Mouse (Mus musculus) forebrain, embryonic 11.5 days (tissue): ENCODE results near the gene Gps1. TPM values are rescaled to one million over a fixed set of nuclear protein-coding genes. Genes with fewer than 3 reads are reported as not detected.

Source experiments
- ATAC-seq: fragments of 200-750 bp; cut with Nextera tagmentation; replicated peaks from 2 replicates; pipeline ENCODE4 v1.8.0; 2017; ENCODE audit warnings: moderate TSS enrichment; ENCODE audit not compliant: low FRiP score
- DNase-seq: peaks from one replicate; pipeline ENCODE4 v3.0.0-alpha.2; 2017; ENCODE audit warnings: low spot score
- H3K27ac ChIP-seq: fragments of 300-500 bp; sonication (generic); 2 replicates; pipeline ENCODE4 v1.5.1; 2014; ENCODE audit warnings: low read depth, low read length
- H3K27me3 ChIP-seq: fragments of 300-500 bp; sonication (generic); 2 replicates; pipeline ENCODE4 v1.6.1; 2014; ENCODE audit warnings: mild to moderate bottlenecking, low read length, mixed read lengths; ENCODE audit not compliant: control insufficient read depth, insufficient read depth
- H3K36me3 ChIP-seq: fragments of 300-500 bp; sonication (generic); 2 replicates; pipeline ENCODE4 v1.6.1; 2014; ENCODE audit warnings: mild to moderate bottlenecking, low read length, moderate library complexity, mixed read lengths; ENCODE audit not compliant: control insufficient read depth, insufficient read depth
- H3K4me1 ChIP-seq: fragments of 300-500 bp; sonication (generic); replicated peaks from 2 replicates; pipeline ENCODE4 v1.6.1; 2014; ENCODE audit warnings: low read length, mixed read lengths; ENCODE audit not compliant: control insufficient read depth, insufficient read depth
- H3K4me2 ChIP-seq: fragments of 300-500 bp; sonication (generic); 2 replicates; pipeline ENCODE4 v1.6.1; 2014; ENCODE audit warnings: low read depth, mild to moderate bottlenecking, low read length, moderate library complexity, mixed read lengths; ENCODE audit not compliant: severe bottlenecking
- H3K4me3 ChIP-seq: fragments of 300-500 bp; sonication (generic); 2 replicates; pipeline ENCODE4 v1.5.1; 2014; ENCODE audit warnings: low read depth, low read length
- H3K9ac ChIP-seq: fragments of 300-500 bp; sonication (generic); 2 replicates; pipeline ENCODE4 v1.6.1; 2014; ENCODE audit warnings: low read length
- H3K9me3 ChIP-seq: fragments of 300-500 bp; sonication (generic); 2 replicates; pipeline ENCODE4 v1.6.1; 2016; ENCODE audit warnings: low read length, mixed read lengths; ENCODE audit not compliant: control insufficient read depth
- WGBS: fragments of 180-500 bp; shearing (Covaris S2); extraction: QIAGEN DNeasy Blood & Tissue Kit; methylation state at CpG from one replicate; pipeline ENCODE4 v1.1.7; 2014; 5-methylcytosine and 5-hydroxymethylcytosine counted together
- polyA plus RNA-seq: library from polyadenylated mRNA; unstranded; fragments of >200 nt; fragmentation: Nextera tagmentation; extraction: Ambion mirVana; gene quantifications from 2 replicates; pipeline ENCODE4 v1.2.1, GENCODE M21; 2014

Gene Gps1
- 271 and 304 TPM in 2 replicates for polyA plus RNA-seq

- H3K4me1 ChIP-seq: peaks cover 6% of the 10 kb centered on the region
- peak; percentile 90 for DNase-seq
- H3K9me3 ChIP-seq: no peaks in the 10 kb centered on the region
- H3K27ac ChIP-seq: peak within 1 kb of the TSS; percentile 46; the same call in 1 of the 2 replicates
- peak within 1 kb of the TSS; percentile 99 for H3K4me3 ChIP-seq
- H3K9ac ChIP-seq: peak within 1 kb of the TSS; percentile 91
- WGBS: under 1% methylated on average over 87 of the region's 107 CpGs
- ATAC-seq: peak; percentile 83
- H3K27me3 ChIP-seq: no peaks in the 10 kb centered on the region; the same call in 1 of the 2 replicates
- peaks cover 11% of the 10 kb centered on the region for H3K36me3 ChIP-seq
- H3K4me2 ChIP-seq: peak within 1 kb of the TSS; percentile 99
Observed at GRCm38 (mm10) chr11:120784064-120784791, at the start of gene Gps1, which contains the start of gene Rfng. Gene Gps1 (plus strand): TSS chr11:120784272. Gene Rfng (minus strand): TSS chr11:120784207.

GRCm38 (mm10) chr11:120736424-120736823 is 47.6 kb upstream of the Gps1 start:
- Histone ChIP-seq H3K4me1 (no peaks in the 10 kb centered on the region), H3K9ac (no peak overlapping the region), H3K9me3 (no peaks in the 10 kb centered on the region), H3K27ac (no peak overlapping the region), H3K27me3 (no peaks in the 10 kb centered on the region), H3K4me2 (no peak overlapping the region), H3K4me3 (no peak overlapping the region), H3K36me3 (no peaks in the 10 kb centered on the region)
- WGBS: 79% methylated on average over 6 of the region's 6 CpGs
- DNase-seq: no peak
- no peak for ATAC-seq

- no peak for DNase-seq
- no peak for ATAC-seq
- Histone ChIP-seq H3K4me2 (no peak overlapping the region), H3K9me3 (no peaks in the 10 kb centered on the region), H3K4me1 (no peaks in the 10 kb centered on the region), H3K36me3 (no peaks in the 10 kb centered on the region), H3K4me3 (no peak overlapping the region), H3K27me3 (no peaks in the 10 kb centered on the region), H3K27ac (no peak overlapping the region), H3K9ac (no peak overlapping the region)
- 91% methylated on average over 5 of the region's 5 CpGs for WGBS
Observed at GRCm38 (mm10) chr11:120740981-120741380, 43.1 kb upstream of the Gps1 start.

GRCm38 (mm10) chr11:120744121-120744701 is 39.9 kb upstream of the Gps1 start:
- no peak for ATAC-seq

GRCm38 (mm10) chr11:120747974-120748373 is 36.1 kb upstream of the Gps1 start:
- no peak overlapping the region for H3K9ac ChIP-seq
- H3K9me3 ChIP-seq: no peaks in the 10 kb centered on the region
- no peaks in the 10 kb centered on the region for H3K27me3 ChIP-seq
- no peaks in the 10 kb centered on the region for H3K36me3 ChIP-seq
- no peak overlapping the region for H3K4me3 ChIP-seq
- H3K4me2 ChIP-seq: no peak overlapping the region
- H3K4me1 ChIP-seq: no peaks in the 10 kb centered on the region
- WGBS: 85% methylated on average over 4 of the region's 4 CpGs
- H3K27ac ChIP-seq: no peak overlapping the region
- DNase-seq (no peak), ATAC-seq (no peak)

More at GRCm38 (mm10) chr11:120744121-120744701, 39.9 kb upstream of the Gps1 start:
- no peaks in the 10 kb centered on the region for H3K4me1 ChIP-seq
- H3K36me3 ChIP-seq: no peaks in the 10 kb centered on the region
- DNase-seq: no peak
- H3K9ac ChIP-seq: no peak overlapping the region
- 77% methylated on average over 7 of the region's 7 CpGs for WGBS
- no peak overlapping the region for H3K4me3 ChIP-seq
- no peak overlapping the region for H3K4me2 ChIP-seq
- no peaks in the 10 kb centered on the region for H3K27me3 ChIP-seq
- no peaks in the 10 kb centered on the region for H3K9me3 ChIP-seq
- H3K27ac ChIP-seq: no peak overlapping the region

GRCm38 (mm10) chr11:120749430-120749829 is 34.6 kb upstream of the Gps1 start:
- H3K9ac ChIP-seq: no peak overlapping the region
- no peaks in the 10 kb centered on the region for H3K9me3 ChIP-seq
- no peak overlapping the region for H3K27ac ChIP-seq
- ATAC-seq (no peak), DNase-seq (no peak)
- WGBS: 63% methylated on average over 8 of the region's 8 CpGs
- H3K4me2 ChIP-seq: no peak overlapping the region
- no peak overlapping the region for H3K4me3 ChIP-seq
- no peaks in the 10 kb centered on the region for H3K4me1 ChIP-seq
- no peaks in the 10 kb centered on the region for H3K36me3 ChIP-seq
- no peaks in the 10 kb centered on the region for H3K27me3 ChIP-seq

- Histone ChIP-seq H3K36me3 (no peaks in the 10 kb centered on the region), H3K4me2 (no peak overlapping the region), H3K9ac (no peak overlapping the region), H3K27me3 (no peaks in the 10 kb centered on the region), H3K4me3 (no peak overlapping the region), H3K9me3 (no peaks in the 10 kb centered on the region), H3K4me1 (no peaks in the 10 kb centered on the region), H3K27ac (no peak overlapping the region)
- WGBS: 78% methylated on average over 4 of the region's 4 CpGs
- ATAC-seq (no peak), DNase-seq (no peak)
Observed at GRCm38 (mm10) chr11:120751606-120752005, 32.5 kb upstream of the Gps1 start.

GRCm38 (mm10) chr11:120760236-120760635 is 23.8 kb upstream of the Gps1 start:
- Histone ChIP-seq H3K4me2 (no peak overlapping the region), H3K9ac (no peak overlapping the region), H3K27ac (no peak overlapping the region), H3K36me3 (no peaks in the 10 kb centered on the region), H3K27me3 (0 out of 2 replicates have a peak, but pooled peaks cover 2% of the 10 kb centered on the region), H3K4me1 (no peaks in the 10 kb centered on the region), H3K4me3 (no peak overlapping the region), H3K9me3 (no peaks in the 10 kb centered on the region; the same call in 1 of the 2 replicates)
- WGBS: 93% methylated on average over 8 of the region's 9 CpGs
- no peak for DNase-seq
- no peak for ATAC-seq
